Mouse (Mus musculus): ENCODE data around the gene 2310034G01Rik. TPM values are rescaled to one million over a fixed set of nuclear protein-coding genes. Genes with fewer than 3 reads are reported as not detected.

Gene 2310034G01Rik
- polyA plus RNA-seq, 1 experiment from 2014 or later = 3.0 TPM

DNA sequence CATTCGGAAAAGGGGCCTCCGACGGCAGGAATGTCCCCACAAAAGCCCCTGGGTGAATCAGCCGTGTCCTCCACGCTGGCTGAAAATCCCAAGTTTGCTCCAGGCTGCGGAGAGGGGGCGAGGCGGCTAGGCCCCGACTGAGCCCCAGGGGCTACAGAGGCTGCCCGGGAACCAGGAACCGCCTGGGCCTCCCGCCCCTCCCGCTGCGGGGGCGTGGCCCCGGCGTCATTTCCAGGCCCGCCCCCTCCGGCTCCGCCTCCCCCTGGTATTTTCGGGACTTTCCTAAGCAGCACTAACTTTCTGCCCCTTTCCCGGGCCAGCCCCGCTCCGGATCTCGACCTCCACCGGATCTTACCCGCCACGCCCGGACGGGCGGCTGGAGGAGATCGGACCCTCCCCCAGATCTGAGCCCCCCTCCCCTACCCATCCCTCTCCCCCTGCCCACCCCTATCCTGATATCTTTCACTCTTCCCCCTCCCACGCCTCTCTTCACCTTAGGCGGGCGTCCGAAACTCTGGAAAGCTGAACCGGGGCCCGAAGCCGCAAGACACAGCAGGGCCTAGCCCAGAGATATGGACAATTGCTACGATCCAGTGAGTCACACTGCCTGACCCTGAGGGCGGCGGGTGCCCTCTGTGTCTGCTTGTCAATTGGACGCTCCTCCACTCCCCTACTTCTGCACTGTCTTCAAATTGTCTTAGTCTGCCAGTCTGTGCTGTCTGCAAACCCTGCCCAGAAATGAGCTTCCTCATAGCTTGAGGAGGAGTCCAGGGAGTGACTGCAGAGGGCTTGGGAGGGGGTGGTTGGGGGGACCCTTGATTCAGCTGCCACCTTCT lies 44.5 kb downstream of the 2310034G01Rik start:
- H3K27ac ChIP-seq (ENCODE audit: low read length) = no peak overlapping the region
- H3K9me3 ChIP-seq (ENCODE audit: control insufficient read depth, low read length) = no peaks in the 10 kb centered on the region
- peak overlapping the region; percentile 66 for H3K9ac ChIP-seq (replicated peaks; ENCODE audit: low read depth, low read length)
- no peaks in the 10 kb centered on the region for H3K36me3 ChIP-seq (ENCODE audit: control insufficient read depth, insufficient read depth)
- under 1% methylated on average over 36 of the region's 43 CpGs for WGBS
- peak overlapping the region; percentile 60 for H3K4me3 ChIP-seq (replicated peaks; ENCODE audit: low read length)
- ATAC-seq = peak; percentile 41
- peaks cover 12% of the 10 kb centered on the region for H3K27me3 ChIP-seq (replicated peaks; ENCODE audit: control insufficient read depth, insufficient read depth, low read length)
- peaks cover 31% of the 10 kb centered on the region for H3K4me1 ChIP-seq (replicated peaks; ENCODE audit: control insufficient read depth, insufficient read depth, low read length)
- peak overlapping the region; percentile 89 for H3K4me2 ChIP-seq (ENCODE audit: low read length)

DNA sequence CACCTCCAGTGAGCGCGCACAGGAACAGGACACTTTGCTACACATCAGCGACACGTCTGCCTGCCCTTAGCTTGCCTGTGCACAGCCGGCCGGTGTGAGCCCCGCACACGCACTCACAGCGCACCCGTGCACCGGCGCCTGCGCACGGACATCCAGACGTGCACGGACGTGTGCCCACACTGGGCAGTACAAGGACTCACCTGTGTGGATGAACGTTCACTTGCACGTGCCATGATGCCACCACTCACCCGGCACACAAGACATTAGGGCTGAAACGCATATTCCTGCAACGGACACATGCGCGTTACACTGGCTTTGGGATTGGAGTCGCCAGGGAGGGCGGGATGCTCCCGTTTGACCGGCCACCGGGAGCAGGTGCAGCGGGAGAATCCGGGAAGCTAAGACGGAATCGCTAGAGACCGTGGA lies 45.2 kb downstream of the 2310034G01Rik start:
- peaks cover 31% of the 10 kb centered on the region for H3K4me1 ChIP-seq (replicated peaks; ENCODE audit: control insufficient read depth, insufficient read depth, low read length)
- peak overlapping the region; percentile 89 for H3K4me2 ChIP-seq (ENCODE audit: low read length)
- H3K27ac ChIP-seq (ENCODE audit: low read length) = no peak overlapping the region
- peak overlapping the region; percentile 66 for H3K9ac ChIP-seq (replicated peaks; ENCODE audit: low read depth, low read length)
- no peaks in the 10 kb centered on the region for H3K9me3 ChIP-seq (ENCODE audit: control insufficient read depth, low read length)
- WGBS = under 1% methylated on average over 34 of the region's 34 CpGs
- H3K36me3 ChIP-seq (ENCODE audit: control insufficient read depth, insufficient read depth) = no peaks in the 10 kb centered on the region
- peak; percentile 26; the same call in 1 of the 2 replicates for ATAC-seq
- H3K27me3 ChIP-seq (replicated peaks; ENCODE audit: control insufficient read depth, insufficient read depth, low read length) = peaks cover 12% of the 10 kb centered on the region
- peak overlapping the region; percentile 60 for H3K4me3 ChIP-seq (replicated peaks; ENCODE audit: low read length)

DNA sequence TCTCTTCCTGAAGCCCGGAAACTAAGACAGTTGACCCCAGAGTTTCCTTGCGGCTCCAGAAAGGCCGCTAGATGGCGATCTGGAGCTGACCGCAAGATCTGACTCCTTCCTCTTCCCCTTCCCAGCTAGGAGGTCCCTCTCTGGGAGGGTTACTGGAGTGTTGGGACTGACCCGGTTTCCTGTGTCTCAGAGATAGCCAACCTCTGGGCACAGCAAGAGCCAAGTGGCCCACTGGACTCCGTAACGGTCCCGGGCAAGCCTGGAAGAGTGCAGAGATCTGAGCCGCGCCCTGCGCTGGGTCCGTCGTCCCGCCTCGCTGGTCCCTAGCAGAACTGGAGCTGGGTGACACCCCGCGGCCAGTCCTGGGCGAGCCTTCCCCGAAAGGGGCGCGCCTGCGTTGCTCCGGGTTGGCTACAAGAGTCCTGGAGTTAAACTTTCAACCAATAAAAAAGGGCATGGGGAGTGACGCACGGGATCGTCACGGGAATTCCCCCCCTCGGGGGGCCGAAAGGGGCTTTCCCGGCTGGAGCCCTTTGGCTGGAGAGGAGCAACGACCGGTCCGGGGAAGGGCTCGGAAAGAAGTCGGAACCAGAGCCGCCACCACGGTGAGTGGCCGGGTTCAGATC lies 45.8 kb downstream of the 2310034G01Rik start, which contains the start of gene Nfkb2:
Gene Nfkb2, plus strand, starts transcription at position 105 of the 626 bp plus-strand sequence.
- no peak within 1 kb of the TSS for H3K27ac ChIP-seq (ENCODE audit: low read length)
- H3K36me3 ChIP-seq (ENCODE audit: control insufficient read depth, insufficient read depth) = no peaks in the 10 kb centered on the region
- peaks cover 31% of the 10 kb centered on the region for H3K4me1 ChIP-seq (replicated peaks; ENCODE audit: control insufficient read depth, insufficient read depth, low read length)
- H3K9ac ChIP-seq (replicated peaks; ENCODE audit: low read depth, low read length) = peak within 1 kb of the TSS; percentile 66
- ATAC-seq = peak; percentile 73
- peaks cover 12% of the 10 kb centered on the region for H3K27me3 ChIP-seq (replicated peaks; ENCODE audit: control insufficient read depth, insufficient read depth, low read length)
- under 1% methylated on average over 34 of the region's 39 CpGs for WGBS
- H3K4me2 ChIP-seq (ENCODE audit: low read length) = peak within 1 kb of the TSS; percentile 89
- peak within 1 kb of the TSS; percentile 60 for H3K4me3 ChIP-seq (replicated peaks; ENCODE audit: low read length)
- no peaks in the 10 kb centered on the region for H3K9me3 ChIP-seq (ENCODE audit: control insufficient read depth, low read length)

DNA sequence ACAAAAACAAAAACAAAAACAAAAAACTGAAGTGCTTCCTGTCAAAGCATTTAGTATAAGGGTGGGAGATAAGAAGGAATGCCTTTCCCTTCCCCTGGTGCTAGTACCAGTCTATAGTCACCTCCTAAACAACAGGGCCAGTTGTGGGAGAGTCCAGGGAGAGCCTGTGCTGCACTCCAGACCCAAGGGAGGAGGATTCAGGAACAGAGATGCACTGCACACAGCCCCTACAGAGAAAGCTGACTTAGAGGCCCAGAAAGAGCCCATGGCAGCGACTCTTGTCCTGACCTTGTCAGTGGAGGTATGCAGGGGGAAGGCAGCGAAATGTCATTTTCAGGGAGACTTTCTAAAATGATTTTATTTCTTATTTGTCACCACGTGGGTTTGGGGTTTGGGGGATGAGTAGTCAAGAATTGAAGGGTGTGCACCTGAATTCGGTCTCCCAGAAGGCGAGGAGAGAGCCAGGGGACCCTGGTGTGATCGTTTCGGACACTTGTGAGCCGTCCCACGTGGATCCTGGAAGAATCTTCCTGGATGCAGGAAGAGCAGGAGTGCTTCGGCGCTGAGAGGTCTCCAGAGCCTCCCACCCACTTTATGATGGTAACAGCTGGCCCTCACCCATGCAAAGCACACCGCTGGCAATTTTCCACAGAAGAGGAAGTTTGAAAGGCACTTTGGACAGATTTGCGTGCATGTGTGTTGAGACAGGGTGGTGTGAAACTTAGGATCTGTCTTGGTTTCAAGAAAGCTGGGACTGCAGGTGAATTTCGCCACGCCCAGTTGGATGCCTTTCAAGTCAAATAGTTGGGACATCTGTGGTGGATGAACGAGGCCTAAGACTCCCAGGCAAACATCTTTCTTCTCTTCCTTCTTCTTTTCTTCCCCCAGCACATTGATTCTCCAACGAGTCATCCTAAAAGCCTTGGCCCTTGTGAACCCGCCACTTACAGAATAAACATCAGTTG lies 46.6 kb downstream of the 2310034G01Rik start:
- WGBS = 55% methylated on average over 18 of the region's 18 CpGs

DNA sequence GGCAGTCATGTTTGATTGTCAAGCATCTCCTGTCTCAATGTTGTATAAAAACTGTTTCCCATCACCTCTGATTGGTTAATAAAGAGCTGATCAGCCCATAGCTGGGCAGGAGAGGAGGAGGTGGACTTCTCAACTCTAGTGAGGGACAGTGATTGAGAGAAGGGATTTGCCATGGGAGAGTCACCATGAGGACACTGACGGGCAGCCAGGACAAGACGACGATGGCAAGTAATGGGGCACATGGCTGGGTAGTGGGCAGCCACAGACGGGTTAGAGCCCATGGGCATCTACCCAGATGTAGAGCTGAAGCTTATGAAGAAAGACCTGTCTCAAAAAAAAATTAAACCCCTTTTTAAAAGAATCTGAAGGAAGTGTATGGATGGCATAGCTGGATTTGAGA lies 47.6 kb downstream of the 2310034G01Rik start:
- no peaks in the 10 kb centered on the region for H3K9me3 ChIP-seq (ENCODE audit: control insufficient read depth, low read length)
- no peak overlapping the region for H3K4me2 ChIP-seq (ENCODE audit: low read length)
- WGBS = 87% methylated on average over 4 of the region's 4 CpGs
- no peak overlapping the region for H3K27ac ChIP-seq (ENCODE audit: low read length)
- ATAC-seq = no peak
- peaks cover 5% of the 10 kb centered on the region; the same call in 1 of the 2 replicates for H3K27me3 ChIP-seq (replicated peaks; ENCODE audit: control insufficient read depth, insufficient read depth, low read length)
- peaks cover 23% of the 10 kb centered on the region for H3K4me1 ChIP-seq (replicated peaks; ENCODE audit: control insufficient read depth, insufficient read depth, low read length)
- H3K4me3 ChIP-seq (replicated peaks; ENCODE audit: low read length) = no peak overlapping the region
- no peaks in the 10 kb centered on the region for H3K36me3 ChIP-seq (ENCODE audit: control insufficient read depth, insufficient read depth)
- H3K9ac ChIP-seq (replicated peaks; ENCODE audit: low read depth, low read length) = no peak overlapping the region

More for the DNA sequence above, 46.6 kb downstream of the 2310034G01Rik start:
- no peak overlapping the region for H3K9ac ChIP-seq (replicated peaks; ENCODE audit: low read depth, low read length)
- no peak overlapping the region for H3K27ac ChIP-seq (ENCODE audit: low read length)
- H3K9me3 ChIP-seq (ENCODE audit: control insufficient read depth, low read length) = no peaks in the 10 kb centered on the region
- H3K4me1 ChIP-seq (replicated peaks; ENCODE audit: control insufficient read depth, insufficient read depth, low read length) = peaks cover 24% of the 10 kb centered on the region
- no peaks in the 10 kb centered on the region for H3K36me3 ChIP-seq (ENCODE audit: control insufficient read depth, insufficient read depth)
- peak overlapping the region; percentile 60 for H3K4me3 ChIP-seq (replicated peaks; ENCODE audit: low read length)
- ATAC-seq = no peak
- peak overlapping the region; percentile 89 for H3K4me2 ChIP-seq (ENCODE audit: low read length)
- H3K27me3 ChIP-seq (replicated peaks; ENCODE audit: control insufficient read depth, insufficient read depth, low read length) = peaks cover 12% of the 10 kb centered on the region

DNA sequence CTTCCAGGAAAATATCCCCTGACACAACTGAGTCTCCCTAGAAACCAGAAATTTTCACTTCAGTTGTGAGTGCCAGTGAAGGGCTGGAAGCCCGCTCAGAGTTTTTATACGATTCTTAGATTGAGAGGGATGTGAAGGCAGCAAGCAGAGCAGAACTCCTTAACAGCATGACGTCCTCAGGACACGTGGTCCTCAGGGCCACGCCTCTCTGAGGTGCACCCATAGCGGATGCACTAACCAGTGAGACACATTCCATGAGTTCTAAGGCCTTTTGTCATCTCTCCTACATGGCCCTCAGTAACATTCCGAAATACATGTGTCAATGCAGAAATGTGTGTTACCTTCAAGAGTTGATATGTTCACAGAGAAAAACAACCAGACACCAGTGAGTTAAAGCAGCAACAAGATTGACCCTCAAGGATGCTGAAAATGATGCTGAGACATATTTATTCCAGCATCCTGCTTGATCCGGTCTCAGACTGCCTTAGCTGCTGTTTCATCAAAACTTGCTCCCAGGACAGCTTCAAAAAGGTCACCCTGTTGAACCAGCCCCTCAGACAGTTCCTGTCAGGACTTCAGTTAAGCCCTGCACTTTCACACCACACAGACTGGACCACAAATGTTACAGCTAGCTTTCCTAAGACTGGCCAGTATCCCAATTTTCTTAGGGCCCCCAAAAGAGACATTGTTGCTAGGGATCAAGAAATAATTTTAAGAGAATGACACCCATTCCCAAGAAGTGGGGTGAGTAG lies 49.6 kb downstream of the 2310034G01Rik start:
- Histone ChIP-seq H3K4me3 (replicated peaks; ENCODE audit: low read length) (no peak overlapping the region), H3K36me3 (ENCODE audit: control insufficient read depth, insufficient read depth) (no peaks in the 10 kb centered on the region), H3K27ac (ENCODE audit: low read length) (no peak overlapping the region), H3K4me2 (ENCODE audit: low read length) (no peak overlapping the region), H3K4me1 (replicated peaks; ENCODE audit: control insufficient read depth, insufficient read depth, low read length) (peaks cover 17% of the 10 kb centered on the region), H3K27me3 (replicated peaks; ENCODE audit: control insufficient read depth, insufficient read depth, low read length) (0 out of 2 replicates have a peak, but pooled peaks cover 4% of the 10 kb centered on the region), H3K9ac (replicated peaks; ENCODE audit: low read depth, low read length) (no peak overlapping the region), H3K9me3 (ENCODE audit: control insufficient read depth, low read length) (no peaks in the 10 kb centered on the region)
- WGBS = 37% methylated on average over 8 of the region's 8 CpGs
- no peak for ATAC-seq

MicroRNA genes within 50 kb of the gene (microRNA counts, 519-probe panel; counts per million panel counts)
- microRNA mmu-miR-146b = 2,284 counts per million, percentile 51 among the panel's probes with 10 or more counts

Small RNA genes lying within 50 kb of the gene (microRNA-seq; reads per million reads assigned to microRNA genes)
- gene Mir146b = 1.0 reads per million

Other genes starting within 250 kb of the 2310034G01Rik start
- gene Elovl3, start 218.4 kb downstream of the 2310034G01Rik start, polyA plus RNA-seq (2015; fragmentation: Nextera tagmentation; extraction: Ambion mirVana) = not detected in 2 replicates
- gene Pitx3, start 202.0 kb downstream of the 2310034G01Rik start, polyA plus RNA-seq (2015; fragmentation: Nextera tagmentation; extraction: Ambion mirVana) = 0.24 TPM in 1 of 2 replicates, not detected in the other
- gene Gbf1, start 197.8 kb downstream of the 2310034G01Rik start, polyA plus RNA-seq (2015; fragmentation: Nextera tagmentation; extraction: Ambion mirVana) = 64.2 and 65.1 TPM in 2 replicates
- gene Nfkb2, start 46.0 kb downstream of the 2310034G01Rik start, polyA plus RNA-seq (2015; fragmentation: Nextera tagmentation; extraction: Ambion mirVana) = 1.8 and 1.9 TPM in 2 replicates
- gene Psd, start 23.1 kb downstream of the 2310034G01Rik start, polyA plus RNA-seq (2015; fragmentation: Nextera tagmentation; extraction: Ambion mirVana) = 74.1 and 89.8 TPM in 2 replicates
- 40.1 and 44.2 TPM in 2 replicates for gene Fbxl15, start 22.1 kb downstream of the 2310034G01Rik start, polyA plus RNA-seq (2015; fragmentation: Nextera tagmentation; extraction: Ambion mirVana)
- gene Cuedc2, start 11.6 kb downstream of the 2310034G01Rik start, polyA plus RNA-seq (2015; fragmentation: Nextera tagmentation; extraction: Ambion mirVana) = 375 and 392 TPM in 2 replicates
- 12.2 and 12.3 TPM in 2 replicates for gene Mfsd13a, start 9.2 kb downstream of the 2310034G01Rik start, polyA plus RNA-seq (2015; fragmentation: Nextera tagmentation; extraction: Ambion mirVana)
- 400 and 401 TPM in 2 replicates for gene Actr1a, start 45.4 kb upstream of the 2310034G01Rik start, polyA plus RNA-seq (2015; fragmentation: Nextera tagmentation; extraction: Ambion mirVana)
- gene Sufu, start 46.6 kb upstream of the 2310034G01Rik start, polyA plus RNA-seq (2015; fragmentation: Nextera tagmentation; extraction: Ambion mirVana) = 26.4 and 32.3 TPM in 2 replicates
- 24.5 and 27.7 TPM in 2 replicates for gene Trim8, start 151.4 kb upstream of the 2310034G01Rik start, polyA plus RNA-seq (2015; fragmentation: Nextera tagmentation; extraction: Ambion mirVana)
- gene Arl3, start 222.9 kb upstream of the 2310034G01Rik start, polyA plus RNA-seq (2015; fragmentation: Nextera tagmentation; extraction: Ambion mirVana) = 226 and 246 TPM in 2 replicates
- 14.3 and 14.8 TPM in 2 replicates for gene Sfxn2, start 223.1 kb upstream of the 2310034G01Rik start, polyA plus RNA-seq (2015; fragmentation: Nextera tagmentation; extraction: Ambion mirVana)
- 39.1 and 41.3 TPM in 2 replicates for gene Wbp1l, start 248.8 kb upstream of the 2310034G01Rik start, polyA plus RNA-seq (2015; fragmentation: Nextera tagmentation; extraction: Ambion mirVana)

Measured in forebrain, embryonic 16.5 days (tissue).